Mouse (Mus musculus): ENCODE data around the gene Borcs8. TPM values are rescaled to one million over a fixed set of nuclear protein-coding genes. Genes with fewer than 3 reads are reported as not detected.

Gene Borcs8
- polyA plus RNA-seq, 1 experiment from 2014 or later: 38.1 TPM

DNA sequence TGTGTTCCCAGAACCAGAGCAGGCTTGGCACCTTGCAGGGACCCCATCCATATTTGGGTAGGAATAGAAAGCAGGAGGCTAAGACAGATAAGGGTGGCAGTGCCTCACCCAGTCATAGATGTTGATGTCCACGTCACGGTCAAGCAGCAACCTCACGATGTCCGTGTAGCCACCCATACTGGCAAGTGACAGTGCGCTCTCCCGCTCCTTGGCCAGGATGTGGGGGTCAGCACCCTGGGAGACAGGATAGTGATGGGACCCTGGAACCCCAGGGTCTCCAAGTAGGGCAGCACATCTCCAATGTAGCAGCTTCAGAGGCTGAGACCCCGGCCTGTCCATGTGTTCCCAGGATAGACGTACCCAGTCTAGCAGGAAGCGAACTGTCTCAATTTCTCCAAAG lies 4.4 kb upstream of the Borcs8 start:
- Histone ChIP-seq H3K27me3 (replicated peaks) (no peaks in the 10 kb centered on the region), H3K36me3 (peaks cover 46% of the 10 kb centered on the region), H3K4me1 (replicated peaks) (peaks cover 29% of the 10 kb centered on the region), H3K9ac (no peak overlapping the region), H3K9me3 (replicated peaks) (no peaks in the 10 kb centered on the region), H3K4me3 (no peak overlapping the region), H3K4me2 (no peak overlapping the region), H3K27ac (ENCODE audit: poor library complexity, severe bottlenecking) (peak overlapping the region; percentile 45; the same call in 1 of the 2 replicates)
- no peak for ATAC-seq (ENCODE audit: insufficient number of reproducible peaks, low FRiP score)
- WGBS: 77% methylated on average over 9 of the region's 9 CpGs

DNA sequence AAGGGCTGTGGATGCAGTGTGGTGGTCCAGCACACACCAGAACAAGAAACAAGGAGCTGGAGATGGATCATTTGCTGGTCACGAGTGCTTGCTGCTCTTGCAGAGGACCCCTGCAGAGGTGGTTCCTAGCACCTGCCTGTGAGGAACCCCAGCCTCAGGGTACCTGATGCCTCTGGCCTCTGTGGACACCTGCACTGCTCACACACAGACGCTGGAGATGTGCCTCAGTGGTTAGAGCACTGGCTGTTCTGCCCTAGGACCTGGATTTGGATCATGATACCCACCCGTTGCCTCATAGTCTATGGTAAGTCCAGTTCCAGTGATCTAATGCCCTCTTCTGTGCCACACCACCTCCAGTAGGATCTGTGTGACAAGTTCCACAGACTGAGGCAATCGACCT lies 2.7 kb upstream of the Borcs8 start:
- Histone ChIP-seq H3K4me1 (replicated peaks) (peaks cover 35% of the 10 kb centered on the region), H3K4me3 (no peak overlapping the region), H3K9ac (no peak overlapping the region), H3K4me2 (no peak overlapping the region), H3K27me3 (replicated peaks) (no peaks in the 10 kb centered on the region), H3K9me3 (replicated peaks) (no peaks in the 10 kb centered on the region), H3K36me3 (peaks cover 46% of the 10 kb centered on the region), H3K27ac (ENCODE audit: poor library complexity, severe bottlenecking) (no peak overlapping the region)
- ATAC-seq (ENCODE audit: insufficient number of reproducible peaks, low FRiP score): no peak
- WGBS: 85% methylated on average over 4 of the region's 4 CpGs

DNA sequence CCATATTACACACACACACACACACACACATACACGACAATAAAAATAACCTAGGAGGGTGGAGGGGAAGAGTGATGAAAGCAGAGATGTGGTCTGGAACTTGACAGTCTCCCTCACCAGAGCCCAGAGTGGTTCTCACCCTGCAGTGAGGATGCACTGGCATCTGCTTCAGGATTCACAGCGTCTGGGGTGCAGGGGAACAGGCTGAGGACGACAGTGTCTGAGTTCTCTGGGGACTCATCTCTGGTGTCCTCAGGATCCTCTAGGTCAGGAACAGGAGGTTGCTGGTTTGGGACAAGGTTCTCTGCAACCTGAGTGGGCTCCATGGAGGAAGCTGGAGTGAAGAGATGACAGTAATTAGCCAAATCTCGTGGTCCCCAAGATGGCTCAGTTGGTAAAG lies 1.4 kb upstream of the Borcs8 start:
- peak overlapping the region; percentile 73; the same call in 1 of the 2 replicates for H3K9ac ChIP-seq
- H3K27me3 ChIP-seq (replicated peaks): no peaks in the 10 kb centered on the region
- peaks cover 27% of the 10 kb centered on the region for H3K4me1 ChIP-seq (replicated peaks)
- peak overlapping the region; percentile 73 for H3K4me2 ChIP-seq
- no peak overlapping the region for H3K27ac ChIP-seq (ENCODE audit: poor library complexity, severe bottlenecking)
- H3K4me3 ChIP-seq: peak overlapping the region; percentile 64
- 72% methylated on average over 4 of the region's 4 CpGs for WGBS
- H3K36me3 ChIP-seq: peaks cover 46% of the 10 kb centered on the region
- no peak for ATAC-seq (ENCODE audit: insufficient number of reproducible peaks, low FRiP score)
- H3K9me3 ChIP-seq (replicated peaks): no peaks in the 10 kb centered on the region

DNA sequence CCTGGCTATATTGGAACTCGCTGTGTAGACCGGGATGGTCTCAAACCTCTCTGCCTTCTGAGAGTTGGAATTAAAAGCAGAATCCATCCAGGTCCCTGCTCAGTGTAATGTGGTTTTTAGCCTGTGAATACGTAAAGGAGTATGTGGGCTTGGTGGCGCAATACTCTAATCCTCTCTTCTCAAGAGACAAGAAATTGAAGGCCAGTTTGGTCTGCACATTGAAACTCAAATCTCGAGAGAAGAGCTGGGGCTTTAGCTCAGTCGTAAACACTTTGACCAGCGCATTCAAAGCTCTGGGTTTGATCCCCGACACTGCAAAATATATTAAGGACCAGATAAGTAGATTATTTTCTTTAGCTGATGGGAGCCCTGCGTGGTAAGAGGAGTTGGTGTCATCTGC lies 682 bp downstream of the Borcs8 start:
- Histone ChIP-seq H3K27me3 (replicated peaks) (no peaks in the 10 kb centered on the region), H3K4me3 (peak overlapping the region; percentile 64), H3K9ac (peak overlapping the region; percentile 74), H3K4me2 (peak overlapping the region; percentile 73), H3K27ac (ENCODE audit: poor library complexity, severe bottlenecking) (peak overlapping the region; percentile 53), H3K36me3 (peaks cover 46% of the 10 kb centered on the region), H3K4me1 (replicated peaks) (peaks cover 23% of the 10 kb centered on the region), H3K9me3 (replicated peaks) (no peaks in the 10 kb centered on the region)
- WGBS: 9% methylated on average over 9 of the region's 9 CpGs
- no peak for ATAC-seq (ENCODE audit: insufficient number of reproducible peaks, low FRiP score)

DNA sequence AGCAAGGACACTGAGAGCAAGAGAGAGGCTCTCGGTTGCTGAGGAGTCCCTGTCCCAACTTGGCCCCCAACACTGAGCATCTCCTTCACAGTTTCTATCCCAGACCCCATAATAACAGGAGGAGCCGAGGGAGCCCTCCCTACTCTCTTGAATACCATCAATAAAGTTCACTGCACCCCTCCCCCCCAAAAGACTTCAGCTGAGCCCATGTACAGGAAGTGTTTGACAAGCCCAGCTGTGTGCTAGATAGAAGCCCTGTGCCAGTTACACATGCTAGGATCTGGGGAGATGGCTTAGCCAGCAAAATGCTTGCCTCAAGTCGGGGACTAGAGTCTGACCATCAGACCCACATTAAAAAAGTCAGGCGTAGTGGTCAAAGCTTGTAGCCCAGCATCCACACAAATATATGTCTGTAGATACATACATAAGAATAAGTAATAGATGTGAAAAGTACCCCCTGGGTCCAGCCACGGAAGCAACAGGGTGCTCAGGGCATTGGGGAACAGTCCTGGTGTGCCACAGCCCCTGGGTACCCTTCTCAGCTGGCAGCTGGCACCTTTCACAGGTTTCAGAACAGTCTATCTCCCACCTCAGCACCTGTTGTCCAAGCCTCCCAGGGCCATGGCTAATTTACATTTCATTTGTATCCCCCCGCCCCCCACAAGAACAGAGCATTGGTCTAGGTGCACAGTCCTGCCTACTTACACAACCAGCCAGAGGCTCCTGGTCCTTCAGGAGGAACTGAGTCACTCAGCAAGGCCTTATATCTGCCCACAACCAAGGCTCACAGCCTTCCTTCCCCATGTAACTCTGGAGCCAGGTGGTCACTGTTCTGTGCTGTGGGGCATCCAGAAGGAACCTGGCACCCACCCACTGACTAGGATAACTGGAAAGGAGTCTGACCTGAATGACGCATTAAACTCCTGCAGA lies 8.6 kb downstream of the Borcs8 start:
- H3K27ac ChIP-seq (ENCODE audit: poor library complexity, severe bottlenecking): no peak overlapping the region
- H3K9ac ChIP-seq: no peak overlapping the region
- peaks cover 18% of the 10 kb centered on the region for H3K27me3 ChIP-seq (replicated peaks)
- no peaks in the 10 kb centered on the region for H3K9me3 ChIP-seq (replicated peaks)
- 0 out of 2 replicates have a peak, but pooled peaks cover 7% of the 10 kb centered on the region for H3K4me1 ChIP-seq (replicated peaks)
- H3K36me3 ChIP-seq: peaks cover 44% of the 10 kb centered on the region
- H3K4me3 ChIP-seq: no peak overlapping the region
- H3K4me2 ChIP-seq: no peak overlapping the region
- 83% methylated on average over 7 of the region's 7 CpGs for WGBS
- no peak for ATAC-seq (ENCODE audit: insufficient number of reproducible peaks, low FRiP score)

DNA sequence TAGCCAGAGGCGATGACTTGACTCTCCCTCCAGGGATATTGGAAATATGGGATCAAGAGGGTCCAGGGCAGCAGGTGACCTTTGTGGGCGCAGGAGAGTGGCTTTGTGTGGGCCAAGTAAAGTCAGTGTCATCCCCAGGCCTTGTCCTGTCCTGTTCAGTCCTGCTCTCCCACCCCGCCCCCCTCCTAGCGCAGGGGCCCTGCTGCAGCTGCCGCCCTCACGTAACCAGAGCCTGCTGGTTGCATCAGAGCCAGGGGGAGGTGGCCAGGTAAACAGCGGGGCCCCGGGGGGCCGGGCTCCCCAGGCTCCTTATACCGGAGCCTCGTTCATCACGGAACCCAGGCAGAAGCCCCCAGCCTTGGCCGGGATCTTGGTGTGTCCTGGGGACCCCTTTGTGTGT lies 10.9 kb downstream of the Borcs8 start:
- Histone ChIP-seq H3K27ac (ENCODE audit: poor library complexity, severe bottlenecking) (no peak overlapping the region), H3K4me1 (replicated peaks) (0 out of 2 replicates have a peak, but pooled peaks cover 7% of the 10 kb centered on the region), H3K4me2 (no peak overlapping the region), H3K9me3 (replicated peaks) (no peaks in the 10 kb centered on the region), H3K27me3 (replicated peaks) (peaks cover 32% of the 10 kb centered on the region), H3K9ac (no peak overlapping the region), H3K4me3 (no peak overlapping the region), H3K36me3 (peaks cover 21% of the 10 kb centered on the region)
- 17% methylated on average over 13 of the region's 13 CpGs for WGBS
- no peak for ATAC-seq (ENCODE audit: insufficient number of reproducible peaks, low FRiP score)

DNA sequence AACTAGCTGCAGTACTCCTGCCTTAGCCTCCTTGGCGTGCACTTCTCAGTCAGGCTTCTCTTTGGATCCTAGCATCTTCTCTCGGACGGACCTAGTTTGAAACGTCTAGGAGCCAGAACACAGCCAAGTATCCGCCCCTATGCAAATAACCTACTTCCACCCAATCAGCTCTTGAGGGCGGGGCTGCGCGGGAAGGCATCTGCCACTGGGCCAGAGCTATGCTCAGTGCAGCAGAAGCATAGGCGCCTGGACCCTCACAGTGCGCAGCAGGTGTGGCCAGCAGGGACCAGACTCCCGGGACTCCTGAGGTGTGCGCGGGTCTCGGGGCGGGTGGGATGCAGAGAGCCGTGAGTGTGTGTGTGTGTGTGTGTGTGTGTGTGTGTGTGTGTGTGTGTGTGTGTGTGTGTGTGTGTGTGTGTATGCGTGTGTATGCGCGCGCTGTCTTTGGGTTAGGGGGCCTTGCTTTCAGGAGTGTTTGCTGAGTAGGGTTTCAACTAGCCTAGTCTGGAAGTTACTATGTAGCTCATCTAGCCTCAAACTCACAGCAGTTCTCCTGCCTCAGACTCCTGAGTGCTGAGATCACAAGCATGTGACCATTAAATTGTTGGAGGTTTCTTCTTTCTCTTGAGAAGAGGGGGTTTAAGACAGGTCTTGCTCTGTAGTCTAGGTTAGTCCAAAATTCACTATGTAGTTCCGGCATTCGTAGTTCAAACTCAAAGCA lies 13.4 kb downstream of the Borcs8 start:
- ATAC-seq (ENCODE audit: insufficient number of reproducible peaks, low FRiP score): peak; percentile 88
- Histone ChIP-seq H3K4me1 (replicated peaks) (0 out of 2 replicates have a peak, but pooled peaks cover 7% of the 10 kb centered on the region), H3K36me3 (no peaks in the 10 kb centered on the region), H3K4me3 (no peak overlapping the region; the same call in 1 of the 2 replicates), H3K27ac (ENCODE audit: poor library complexity, severe bottlenecking) (no peak overlapping the region), H3K9ac (no peak overlapping the region), H3K4me2 (peak overlapping the region; percentile 57), H3K27me3 (replicated peaks) (peaks cover 53% of the 10 kb centered on the region), H3K9me3 (replicated peaks) (no peaks in the 10 kb centered on the region)
- WGBS: 10% methylated on average over 18 of the region's 22 CpGs

DNA sequence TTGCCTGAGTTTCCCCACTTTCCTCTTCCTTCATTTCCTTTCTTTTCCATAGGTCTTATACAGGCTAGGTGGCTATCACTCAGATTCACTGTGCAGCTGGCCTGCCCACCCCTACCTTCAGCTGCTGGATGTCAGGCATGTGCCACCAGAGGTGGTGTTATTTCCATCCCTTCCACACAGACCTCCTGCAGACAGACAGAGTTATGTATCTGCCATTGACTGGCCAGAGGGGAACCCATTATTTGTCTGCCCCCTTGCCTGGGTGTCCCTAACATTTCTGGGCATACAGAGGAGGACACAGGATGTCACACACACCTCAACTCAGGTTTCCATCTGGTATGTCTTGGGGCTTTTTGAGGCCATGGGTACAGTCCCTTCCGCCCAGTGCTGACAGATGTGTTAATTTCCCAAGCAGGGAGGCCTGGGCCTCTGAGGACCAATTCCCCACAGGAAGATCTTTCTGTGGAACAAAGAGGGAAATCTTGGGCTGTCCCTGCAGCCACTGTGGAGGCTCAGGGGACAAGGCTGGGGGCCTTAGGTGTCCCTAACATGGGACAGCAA lies 18.0 kb downstream of the Borcs8 start:
- WGBS: 84% methylated on average over 1 of the region's 1 CpGs
- H3K27me3 ChIP-seq (replicated peaks): peaks cover 45% of the 10 kb centered on the region

DNA sequence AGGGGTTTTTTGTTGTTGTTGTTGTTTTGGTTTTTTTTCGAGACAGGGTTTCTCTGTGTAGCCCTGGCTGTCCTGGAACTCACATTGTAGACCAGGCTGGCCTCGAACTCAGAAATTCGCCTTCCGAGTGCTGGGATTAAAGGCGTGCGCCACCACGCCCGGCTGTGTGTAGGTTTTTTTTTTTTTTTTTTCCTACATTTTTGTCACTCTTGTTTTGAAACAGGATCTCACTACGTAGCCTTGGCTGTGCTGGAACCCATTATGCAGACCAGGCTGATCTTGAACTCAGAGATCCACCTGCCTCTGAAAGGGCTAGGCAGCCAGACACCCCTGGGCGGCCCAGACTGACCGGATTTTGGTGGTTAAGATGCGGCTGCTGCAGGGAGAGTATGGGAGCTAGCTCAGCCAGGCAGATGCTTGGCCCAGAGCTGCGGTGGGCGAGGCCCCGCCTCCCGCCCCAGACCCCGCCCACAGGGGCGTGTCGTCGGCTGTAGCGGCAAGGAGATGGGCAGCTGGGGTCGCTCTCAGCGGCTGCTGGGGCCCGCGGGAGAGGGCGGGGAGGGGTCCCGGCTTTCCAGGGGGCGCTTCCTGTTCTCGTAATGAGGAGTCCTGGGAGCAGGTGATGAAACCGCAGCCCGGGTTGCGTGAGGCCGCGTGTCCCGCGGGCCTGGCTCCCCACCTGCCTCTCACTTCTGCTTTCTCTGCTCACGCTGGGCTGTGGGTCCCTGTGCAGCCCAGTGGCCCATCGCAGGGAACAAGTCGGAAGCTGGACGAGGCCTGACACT lies 19.0 kb downstream of the Borcs8 start:
- Histone ChIP-seq H3K9me3 (replicated peaks) (no peaks in the 10 kb centered on the region), H3K36me3 (no peaks in the 10 kb centered on the region), H3K27me3 (replicated peaks) (peaks cover 45% of the 10 kb centered on the region), H3K4me2 (peak overlapping the region; percentile 87), H3K9ac (peak overlapping the region; percentile 54), H3K4me1 (replicated peaks) (no peaks in the 10 kb centered on the region), H3K27ac (ENCODE audit: poor library complexity, severe bottlenecking) (no peak overlapping the region), H3K4me3 (peak overlapping the region; percentile 59)
- 12% methylated on average over 39 of the region's 40 CpGs for WGBS
- peak; percentile 82 for ATAC-seq (ENCODE audit: insufficient number of reproducible peaks, low FRiP score)

More for the DNA sequence above, 18.0 kb downstream of the Borcs8 start:
- Histone ChIP-seq H3K9ac (no peak overlapping the region), H3K27ac (ENCODE audit: poor library complexity, severe bottlenecking) (no peak overlapping the region), H3K4me2 (no peak overlapping the region), H3K4me1 (replicated peaks) (0 out of 2 replicates have a peak, but pooled peaks cover 6% of the 10 kb centered on the region), H3K9me3 (replicated peaks) (no peaks in the 10 kb centered on the region), H3K36me3 (no peaks in the 10 kb centered on the region), H3K4me3 (no peak overlapping the region)
- ATAC-seq (ENCODE audit: insufficient number of reproducible peaks, low FRiP score): no peak

DNA sequence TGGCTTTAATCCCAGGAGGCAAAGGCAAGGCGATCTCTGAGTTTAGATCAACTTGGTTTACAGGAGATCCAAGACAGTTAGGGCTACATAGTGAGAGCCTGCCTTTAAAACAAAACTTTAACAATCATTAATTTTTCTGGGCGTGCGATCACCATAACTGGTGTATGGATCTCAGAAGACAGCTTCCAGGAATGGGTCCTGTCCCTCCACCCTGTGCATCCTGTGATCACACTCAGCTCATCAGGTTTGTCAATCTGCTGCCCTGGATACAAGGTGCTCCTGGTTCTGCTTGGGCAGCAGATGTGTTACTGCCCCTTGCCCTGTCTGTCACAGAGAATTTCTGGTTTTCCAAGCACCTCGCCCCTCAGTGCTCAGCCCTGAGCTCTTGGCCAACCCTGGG lies 19.9 kb downstream of the Borcs8 start:
- Histone ChIP-seq H3K36me3 (no peaks in the 10 kb centered on the region), H3K4me3 (no peak overlapping the region), H3K9ac (no peak overlapping the region), H3K9me3 (replicated peaks) (no peaks in the 10 kb centered on the region), H3K27me3 (replicated peaks) (peaks cover 49% of the 10 kb centered on the region), H3K27ac (ENCODE audit: poor library complexity, severe bottlenecking) (no peak overlapping the region), H3K4me1 (replicated peaks) (no peaks in the 10 kb centered on the region), H3K4me2 (no peak overlapping the region)
- no peak for ATAC-seq (ENCODE audit: insufficient number of reproducible peaks, low FRiP score)
- WGBS: 81% methylated on average over 4 of the region's 4 CpGs
